Mouse (Mus musculus): ENCODE data around the gene Spcs2. TPM values are rescaled to one million over a fixed set of nuclear protein-coding genes. Genes with fewer than 3 reads are reported as not detected.

Gene Spcs2
- polyA plus RNA-seq, 1 experiment from 2014 or later = 284 TPM

GRCm38 (mm10) chr7:99858813-99859585, 4.3 kb downstream of the Spcs2 start, which contains the start of gene Xrra1:
Gene Xrra1, plus strand, starts transcription at chr7:99859116.
- WGBS = under 1% methylated on average over 42 of the region's 42 CpGs
- peak within 1 kb of the TSS; percentile 89 for H3K27ac ChIP-seq (replicated peaks)
- peak within 1 kb of the TSS; percentile 82 for H3K4me3 ChIP-seq (replicated peaks)
- H3K9ac ChIP-seq (replicated peaks) = peak within 1 kb of the TSS; percentile 89
- no peaks in the 10 kb centered on the region for H3K9me3 ChIP-seq (replicated peaks)
- no peaks in the 10 kb centered on the region for H3K27me3 ChIP-seq (replicated peaks)
- peak; percentile 98 for ATAC-seq (ENCODE audit: low FRiP score)
- H3K4me2 ChIP-seq = peak within 1 kb of the TSS; percentile 83
- H3K36me3 ChIP-seq = no peaks in the 10 kb centered on the region
- peaks cover 27% of the 10 kb centered on the region for H3K4me1 ChIP-seq

- ATAC-seq (ENCODE audit: low FRiP score) = peak; percentile 74
- H3K4me3 ChIP-seq (replicated peaks) = peak overlapping the region; percentile 82
- H3K27me3 ChIP-seq (replicated peaks) = no peaks in the 10 kb centered on the region
- H3K9ac ChIP-seq (replicated peaks) = peak overlapping the region; percentile 89
- H3K27ac ChIP-seq (replicated peaks) = peak overlapping the region; percentile 89
- no peaks in the 10 kb centered on the region for H3K9me3 ChIP-seq (replicated peaks)
- H3K4me2 ChIP-seq = peak overlapping the region; percentile 83
- peaks cover 26% of the 10 kb centered on the region for H3K4me1 ChIP-seq
- H3K36me3 ChIP-seq = peaks cover 5% of the 10 kb centered on the region
- 2% methylated on average over 19 of the region's 19 CpGs for WGBS
Observed at GRCm38 (mm10) chr7:99858175-99858812, 5.0 kb downstream of the Spcs2 start.

GRCm38 (mm10) chr7:99856266-99856861, 6.9 kb downstream of the Spcs2 start:
- WGBS = 86% methylated on average over 14 of the region's 14 CpGs
- no peak for ATAC-seq (ENCODE audit: low FRiP score)
- H3K4me2 ChIP-seq = peak overlapping the region; percentile 1; the same call in 1 of the 2 replicates

GRCm38 (mm10) chr7:99854311-99854710, 9.0 kb downstream of the Spcs2 start:
- ATAC-seq (ENCODE audit: low FRiP score) = no peak
- Histone ChIP-seq H3K27ac (replicated peaks) (no peak overlapping the region), H3K9me3 (replicated peaks) (no peaks in the 10 kb centered on the region), H3K4me1 (peaks cover 26% of the 10 kb centered on the region), H3K9ac (replicated peaks) (no peak overlapping the region), H3K36me3 (peaks cover 5% of the 10 kb centered on the region), H3K27me3 (replicated peaks) (no peaks in the 10 kb centered on the region), H3K4me3 (replicated peaks) (no peak overlapping the region), H3K4me2 (no peak overlapping the region)
- WGBS = 89% methylated on average over 4 of the region's 4 CpGs

More at GRCm38 (mm10) chr7:99856266-99856861, 6.9 kb downstream of the Spcs2 start:
- Histone ChIP-seq H3K27me3 (replicated peaks) (no peaks in the 10 kb centered on the region), H3K9ac (replicated peaks) (no peak overlapping the region), H3K27ac (replicated peaks) (no peak overlapping the region), H3K36me3 (peaks cover 5% of the 10 kb centered on the region), H3K9me3 (replicated peaks) (no peaks in the 10 kb centered on the region), H3K4me3 (replicated peaks) (no peak overlapping the region), H3K4me1 (peaks cover 27% of the 10 kb centered on the region)

GRCm38 (mm10) chr7:99853350-99853749, 9.9 kb downstream of the Spcs2 start:
- H3K27me3 ChIP-seq (replicated peaks) = no peaks in the 10 kb centered on the region
- no peak overlapping the region for H3K27ac ChIP-seq (replicated peaks)
- peaks cover 23% of the 10 kb centered on the region for H3K4me1 ChIP-seq
- ATAC-seq (ENCODE audit: low FRiP score) = no peak
- peaks cover 12% of the 10 kb centered on the region for H3K36me3 ChIP-seq
- H3K4me2 ChIP-seq = no peak overlapping the region
- 89% methylated on average over 7 of the region's 7 CpGs for WGBS
- H3K4me3 ChIP-seq (replicated peaks) = no peak overlapping the region
- H3K9me3 ChIP-seq (replicated peaks) = no peaks in the 10 kb centered on the region
- H3K9ac ChIP-seq (replicated peaks) = no peak overlapping the region

- WGBS = 88% methylated on average over 6 of the region's 6 CpGs
- no peak for ATAC-seq (ENCODE audit: low FRiP score)
- peaks cover 12% of the 10 kb centered on the region for H3K4me1 ChIP-seq
- no peaks in the 10 kb centered on the region for H3K9me3 ChIP-seq (replicated peaks)
- peaks cover 23% of the 10 kb centered on the region for H3K36me3 ChIP-seq
- H3K4me3 ChIP-seq (replicated peaks) = no peak overlapping the region
- H3K4me2 ChIP-seq = no peak overlapping the region
- no peaks in the 10 kb centered on the region for H3K27me3 ChIP-seq (replicated peaks)
- no peak overlapping the region for H3K27ac ChIP-seq (replicated peaks)
- no peak overlapping the region for H3K9ac ChIP-seq (replicated peaks)
Observed at GRCm38 (mm10) chr7:99851618-99852017, 11.6 kb downstream of the Spcs2 start.

GRCm38 (mm10) chr7:99851121-99851520, 12.1 kb downstream of the Spcs2 start:
- Histone ChIP-seq H3K4me2 (no peak overlapping the region), H3K9ac (replicated peaks) (no peak overlapping the region), H3K4me1 (peaks cover 7% of the 10 kb centered on the region), H3K4me3 (replicated peaks) (no peak overlapping the region), H3K27ac (replicated peaks) (no peak overlapping the region), H3K27me3 (replicated peaks) (no peaks in the 10 kb centered on the region), H3K36me3 (peaks cover 28% of the 10 kb centered on the region), H3K9me3 (replicated peaks) (no peaks in the 10 kb centered on the region)
- no peak for ATAC-seq (ENCODE audit: low FRiP score)
- 39% methylated on average over 1 of the region's 1 CpGs for WGBS

GRCm38 (mm10) chr7:99850534-99850933, 12.7 kb downstream of the Spcs2 start:
- ATAC-seq (ENCODE audit: low FRiP score) = no peak
- Histone ChIP-seq H3K27me3 (replicated peaks) (no peaks in the 10 kb centered on the region), H3K4me2 (no peak overlapping the region), H3K27ac (replicated peaks) (no peak overlapping the region), H3K4me3 (replicated peaks) (no peak overlapping the region), H3K9ac (replicated peaks) (no peak overlapping the region), H3K4me1 (0 out of 2 replicates have a peak, but pooled peaks cover 2% of the 10 kb centered on the region), H3K36me3 (peaks cover 33% of the 10 kb centered on the region), H3K9me3 (replicated peaks) (no peaks in the 10 kb centered on the region)
- 79% methylated on average over 5 of the region's 5 CpGs for WGBS

GRCm38 (mm10) chr7:99845533-99846236, 17.6 kb downstream of the Spcs2 start:
- ATAC-seq (ENCODE audit: low FRiP score) = no peak
- Histone ChIP-seq H3K9me3 (replicated peaks) (no peaks in the 10 kb centered on the region), H3K4me2 (no peak overlapping the region), H3K27me3 (replicated peaks) (no peaks in the 10 kb centered on the region), H3K4me1 (no peaks in the 10 kb centered on the region), H3K27ac (replicated peaks) (no peak overlapping the region), H3K36me3 (peaks cover 64% of the 10 kb centered on the region), H3K4me3 (replicated peaks) (no peak overlapping the region), H3K9ac (replicated peaks) (no peak overlapping the region)
- WGBS = 97% methylated on average over 8 of the region's 8 CpGs

- Histone ChIP-seq H3K9me3 (replicated peaks) (no peaks in the 10 kb centered on the region), H3K4me1 (0 out of 2 replicates have a peak, but pooled peaks cover 4% of the 10 kb centered on the region), H3K27me3 (replicated peaks) (no peaks in the 10 kb centered on the region), H3K27ac (replicated peaks) (no peak overlapping the region), H3K36me3 (peaks cover 60% of the 10 kb centered on the region), H3K4me3 (replicated peaks) (no peak overlapping the region), H3K9ac (replicated peaks) (no peak overlapping the region), H3K4me2 (no peak overlapping the region)
- ATAC-seq (ENCODE audit: low FRiP score) = no peak
- 97% methylated on average over 3 of the region's 3 CpGs for WGBS
Observed at GRCm38 (mm10) chr7:99838241-99838640, 25.0 kb downstream of the Spcs2 start.

- no peak for ATAC-seq (ENCODE audit: low FRiP score)
- Histone ChIP-seq H3K4me3 (replicated peaks) (no peak overlapping the region), H3K9ac (replicated peaks) (no peak overlapping the region), H3K27me3 (replicated peaks) (no peaks in the 10 kb centered on the region), H3K9me3 (replicated peaks) (no peaks in the 10 kb centered on the region), H3K36me3 (peaks cover 53% of the 10 kb centered on the region), H3K4me1 (0 out of 2 replicates have a peak, but pooled peaks cover 4% of the 10 kb centered on the region), H3K27ac (replicated peaks) (no peak overlapping the region), H3K4me2 (no peak overlapping the region)
- 85% methylated on average over 6 of the region's 6 CpGs for WGBS
Observed at GRCm38 (mm10) chr7:99837358-99838071, 25.7 kb downstream of the Spcs2 start.
